Mouse (Mus musculus) layer of hippocampus, postnatal 25 days (tissue): ENCODE results near the gene Coil. TPM values are rescaled to one million over a fixed set of nuclear protein-coding genes. Genes with fewer than 3 reads are reported as not detected.
"Not testable (repeated sequence)": the region's sequence is repeated elsewhere in the genome, so short reads cannot be mapped to it uniquely, and the experiment has no call there.

ENCODE experiments used
- DNase-seq, 2 experiments: peaks; one replicate each; pipeline ENCODE4 v3.0.0; 2022; ENCODE audit warnings: mixed read lengths in 2 of 2, low spot score in 1 of 2; ENCODE audit errors: extremely low spot score in 1 of 2
- total RNA-seq, 2 experiments: library from RNA; stranded (reverse); gene quantifications; 2 replicates each; pipeline ENCODE4 v1.2.3; 2021

The Coil gene
- total RNA-seq, 2 experiments from 2014 or later = 19.5 to 20.0 TPM

DNA sequence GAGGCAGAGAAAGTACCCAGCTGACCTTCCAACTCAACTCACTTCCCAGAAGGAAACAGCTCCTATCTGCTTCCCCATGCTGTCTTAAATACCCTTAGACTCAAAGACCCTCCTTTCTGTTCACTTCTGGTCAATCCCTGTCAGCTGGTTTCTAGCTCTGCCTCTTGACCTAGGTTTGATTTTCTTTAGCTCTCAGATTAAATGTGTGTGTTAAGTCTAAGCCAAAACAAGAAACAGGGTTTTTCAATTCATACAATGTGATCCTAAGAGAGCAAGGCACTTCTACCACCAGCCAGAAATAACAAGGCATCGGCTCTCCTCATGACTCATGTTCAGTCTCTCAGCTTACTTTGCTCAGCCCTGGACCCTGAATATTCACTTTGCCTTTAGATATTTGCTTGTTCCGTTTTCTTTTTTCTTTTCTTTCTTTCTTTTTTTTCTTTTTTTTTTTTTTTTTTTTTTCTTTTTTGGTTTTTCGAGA lies 3.1 kb upstream of the Coil start, which contains the start of gene Elobl:
Gene Elobl, minus strand, starts transcription at position 51 of the 481 bp plus-strand sequence.
- no peak for DNase-seq

DNA sequence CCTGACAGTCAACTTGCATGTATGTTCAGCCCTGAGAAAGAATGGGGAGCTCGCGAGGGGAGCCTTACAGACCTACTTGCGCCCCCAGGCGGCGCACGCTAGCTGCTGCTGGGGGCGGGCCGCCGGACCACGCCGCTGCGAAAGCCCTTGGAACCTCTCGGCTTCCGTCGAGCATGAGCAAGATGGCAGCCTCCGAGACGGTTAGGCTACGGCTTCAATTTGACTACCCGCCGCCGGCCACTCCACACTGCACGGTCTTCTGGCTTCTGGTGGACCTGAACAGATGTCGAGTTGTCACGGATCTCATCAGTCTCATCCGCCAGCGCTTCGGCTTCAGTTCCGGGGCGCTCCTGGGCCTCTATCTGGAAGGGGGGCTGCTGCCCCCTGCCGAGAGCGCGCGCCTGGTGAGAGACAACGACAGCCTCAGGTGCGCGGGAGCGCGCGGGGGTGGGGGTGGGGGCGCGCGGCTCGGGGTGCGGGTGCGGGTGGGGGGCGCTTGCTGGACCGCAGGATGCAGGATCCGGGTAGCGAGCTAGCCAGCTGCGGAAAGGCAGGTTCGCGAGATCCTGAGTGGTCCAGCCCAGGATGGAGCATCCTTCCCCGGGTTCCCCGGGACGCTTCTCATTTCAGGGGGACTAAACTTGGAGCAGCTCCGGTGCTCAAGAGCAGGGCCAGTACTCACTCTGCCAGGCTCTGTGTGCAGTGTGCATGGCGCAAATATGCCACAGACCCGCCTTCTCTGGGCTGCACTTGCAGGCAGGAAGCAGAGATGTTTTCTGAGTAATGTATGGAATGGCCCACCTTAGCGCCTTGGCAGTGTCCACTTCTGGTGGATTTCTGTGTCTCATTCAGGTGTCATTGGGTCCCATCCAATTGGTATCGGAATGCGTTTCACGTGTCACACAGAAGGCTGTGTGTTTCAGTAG lies 4.0 kb downstream of the Coil start:
- DNase-seq = peak; percentile 89 to 93

DNA sequence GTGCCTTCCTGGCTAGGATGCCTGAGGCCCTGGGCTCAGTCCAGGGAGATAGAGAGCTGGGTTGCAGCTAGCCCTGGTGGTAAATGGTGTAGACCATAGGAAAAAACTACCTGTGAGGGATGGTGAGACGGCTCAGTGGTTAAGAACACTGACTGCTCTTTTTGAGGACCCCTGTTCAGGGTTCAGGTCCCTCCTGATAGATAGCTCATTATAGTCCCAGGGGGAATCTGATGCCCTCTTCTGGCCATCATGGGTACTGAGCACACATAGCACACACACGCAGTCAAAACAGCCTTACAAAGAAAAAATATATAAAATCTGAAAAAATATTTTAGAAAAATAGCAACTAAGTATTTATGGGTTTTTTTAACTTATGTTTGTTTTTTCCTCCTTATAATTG lies 6.3 kb downstream of the Coil start:
- no peak for DNase-seq

DNA sequence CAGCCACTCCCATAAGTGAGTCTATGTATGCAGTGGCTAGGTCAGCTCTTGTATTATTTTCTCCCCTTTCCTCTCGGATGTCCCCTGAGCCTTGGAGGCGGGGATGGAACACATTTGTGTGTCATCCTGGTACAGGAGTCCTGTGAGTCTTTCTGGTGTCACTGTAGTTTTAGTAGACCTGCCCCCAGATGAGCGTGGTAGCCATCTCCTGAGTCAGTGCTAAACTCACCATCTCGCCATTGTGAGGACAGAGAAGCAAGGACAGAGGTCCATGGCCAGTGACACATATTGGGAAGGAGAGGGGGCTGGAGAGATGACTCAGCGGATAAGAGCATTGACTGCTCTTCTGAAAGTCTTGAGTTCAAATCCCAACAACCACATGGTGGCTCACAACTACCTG lies 7.1 kb downstream of the Coil start:
- no peak for DNase-seq

DNA sequence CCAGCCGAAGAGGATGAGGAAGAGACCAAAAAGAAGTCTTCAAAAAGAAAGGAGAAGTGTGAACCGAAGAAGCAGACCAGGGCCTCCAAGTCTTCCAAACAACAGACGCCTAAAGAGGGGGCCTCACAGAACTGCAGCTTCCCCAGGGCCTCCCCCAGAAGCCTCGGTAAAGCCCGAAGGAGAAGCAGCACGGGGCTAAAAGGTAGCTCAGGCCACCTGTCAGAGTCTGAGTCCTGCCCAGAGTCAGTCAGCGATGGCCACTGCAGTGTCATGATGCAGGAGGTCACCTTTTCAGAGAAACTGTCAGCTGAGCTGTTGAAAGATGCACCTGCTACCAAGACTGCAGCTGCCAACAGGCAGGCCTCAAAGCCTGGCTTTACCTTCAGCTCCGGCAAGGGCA lies 11.3 kb downstream of the Coil start:
- no peak for DNase-seq

DNA sequence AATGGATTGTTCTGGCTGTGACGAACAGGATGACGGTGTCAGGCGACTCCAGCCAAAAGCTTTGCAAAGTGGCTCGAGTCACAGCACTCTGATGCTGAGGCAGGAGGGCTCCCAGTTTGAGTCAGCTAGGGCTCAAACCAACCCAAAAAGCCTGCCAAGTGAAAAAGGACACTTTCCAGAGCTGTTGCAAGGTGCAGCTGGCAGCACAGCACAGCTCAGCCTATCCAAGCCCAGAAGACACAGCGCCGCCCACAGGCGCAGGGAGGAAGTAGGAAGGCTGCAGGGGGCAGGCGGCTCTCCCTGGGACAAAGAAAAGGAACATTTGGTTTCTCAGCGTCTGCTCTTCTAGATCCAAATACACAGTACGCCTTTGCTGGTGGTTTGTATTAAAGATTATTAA lies 16.6 kb downstream of the Coil start:
- no peak for DNase-seq

DNA sequence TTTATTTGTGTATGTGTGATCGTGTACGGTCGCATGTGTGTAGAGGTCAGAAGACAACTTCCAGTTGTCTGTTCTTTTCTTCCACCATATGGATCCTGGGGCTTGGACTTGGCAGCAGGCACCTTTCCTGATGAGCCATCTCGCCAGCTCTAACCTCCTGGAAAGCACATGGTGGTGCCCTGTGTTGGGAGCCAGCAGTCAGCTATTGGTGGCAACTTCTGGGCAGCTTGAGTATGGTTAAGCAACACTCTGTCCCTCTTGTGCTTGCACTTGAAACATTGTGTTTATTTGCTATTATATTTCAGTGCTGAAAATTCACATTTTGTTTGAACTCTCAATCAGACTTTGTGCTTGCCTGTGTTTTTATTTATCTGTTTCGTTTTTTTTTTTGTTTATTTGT lies 18.9 kb downstream of the Coil start:
- no peak for DNase-seq

DNA sequence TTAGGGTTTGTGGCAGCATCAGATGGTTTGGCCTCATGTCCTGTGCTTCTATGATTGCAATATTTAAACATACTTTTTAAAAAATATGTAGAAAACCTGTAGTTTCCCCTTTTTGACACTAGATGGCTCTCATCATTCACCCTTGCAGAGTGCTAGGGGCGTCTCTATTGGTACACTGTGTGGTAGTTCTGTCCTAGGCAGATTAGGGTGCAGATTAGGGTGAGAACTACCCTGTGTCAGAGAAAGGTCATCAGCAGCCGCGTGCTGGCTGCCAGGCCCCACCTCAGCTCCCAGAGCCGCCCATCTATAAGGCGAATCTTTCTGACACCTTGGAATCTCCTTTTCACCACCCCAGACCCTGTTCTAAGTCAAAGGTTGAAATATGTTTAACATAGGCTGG lies 19.5 kb downstream of the Coil start:
- no peak for DNase-seq

DNA sequence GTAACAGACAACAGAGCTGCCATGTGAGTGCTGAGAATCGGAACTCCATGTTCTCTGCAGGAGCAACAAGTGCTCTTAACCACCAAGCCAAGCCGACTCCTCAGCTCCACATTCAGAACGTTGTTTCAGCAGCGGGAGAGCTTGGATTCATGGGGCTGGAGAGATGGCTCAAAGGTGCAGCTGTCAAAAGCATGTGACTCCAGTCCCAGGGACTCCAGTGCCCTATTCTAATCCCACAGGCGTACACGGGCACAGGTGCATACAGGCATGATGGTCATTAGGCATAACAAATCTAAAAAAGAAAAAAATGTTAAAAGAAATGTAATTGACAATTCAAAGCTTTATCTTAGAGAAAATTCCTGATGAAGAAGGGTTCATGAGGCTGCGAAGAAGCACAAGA lies 23.1 kb downstream of the Coil start:
- DNase-seq = no peak

DNA sequence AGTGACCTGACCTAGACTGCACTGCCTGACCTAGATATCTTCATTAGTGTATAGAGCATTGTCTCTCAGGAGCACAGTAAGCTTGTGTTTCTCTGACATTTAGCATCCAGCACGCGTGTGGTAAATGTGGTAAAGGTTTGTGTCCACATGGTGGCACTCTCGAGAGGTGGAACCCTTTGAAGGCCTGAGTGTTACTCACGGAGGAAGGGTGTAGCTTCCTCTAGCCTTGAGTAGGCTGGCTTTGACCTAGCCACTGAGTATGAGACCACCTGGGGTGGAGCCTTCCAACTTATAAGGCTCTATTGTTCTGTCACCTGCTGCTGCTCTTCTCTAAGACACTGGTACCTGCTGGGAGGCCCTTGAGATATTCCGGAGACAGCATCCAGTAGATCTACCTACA lies 23.6 kb downstream of the Coil start:
- DNase-seq = peak in 1 of 2 experiments; percentile 37

DNA sequence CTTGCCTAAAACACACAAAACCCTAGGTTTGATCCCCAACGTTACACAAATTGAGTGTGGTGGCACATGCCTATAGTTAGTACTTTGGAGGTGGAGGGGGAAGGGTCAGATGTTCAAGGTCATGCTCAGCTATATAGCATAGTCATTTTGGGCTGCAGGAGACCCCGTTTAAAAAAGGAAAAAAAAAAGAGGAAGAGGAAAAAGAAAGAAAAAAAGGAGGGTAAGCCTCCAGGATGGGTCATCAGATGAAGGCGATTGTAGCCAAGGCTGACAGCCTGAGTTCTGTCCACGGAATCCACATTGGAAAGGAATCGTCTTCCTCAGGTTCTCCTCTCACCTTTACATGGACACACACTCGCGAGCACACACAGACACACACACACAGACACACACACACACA lies 24.4 kb downstream of the Coil start:
- no peak for DNase-seq

DNA sequence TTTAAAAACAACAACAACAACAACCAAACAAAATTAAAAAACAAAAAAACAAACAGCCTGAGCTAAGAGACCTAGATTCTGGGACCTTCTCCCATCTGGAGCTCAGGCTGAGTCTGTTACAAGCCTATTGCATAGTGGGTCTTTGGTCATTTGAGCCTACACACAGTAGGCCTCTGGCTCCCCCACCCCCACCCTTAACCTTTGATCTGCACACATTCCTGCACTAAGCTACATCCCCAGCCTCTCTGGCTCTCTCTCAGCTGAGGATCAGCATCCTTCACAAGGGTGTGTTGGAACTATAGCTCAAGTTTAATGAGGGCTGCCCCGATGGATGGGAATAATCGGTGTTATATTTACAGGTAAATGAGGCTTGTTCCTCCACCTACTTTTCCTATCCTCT lies 25.6 kb downstream of the Coil start:
- DNase-seq = no peak

DNA sequence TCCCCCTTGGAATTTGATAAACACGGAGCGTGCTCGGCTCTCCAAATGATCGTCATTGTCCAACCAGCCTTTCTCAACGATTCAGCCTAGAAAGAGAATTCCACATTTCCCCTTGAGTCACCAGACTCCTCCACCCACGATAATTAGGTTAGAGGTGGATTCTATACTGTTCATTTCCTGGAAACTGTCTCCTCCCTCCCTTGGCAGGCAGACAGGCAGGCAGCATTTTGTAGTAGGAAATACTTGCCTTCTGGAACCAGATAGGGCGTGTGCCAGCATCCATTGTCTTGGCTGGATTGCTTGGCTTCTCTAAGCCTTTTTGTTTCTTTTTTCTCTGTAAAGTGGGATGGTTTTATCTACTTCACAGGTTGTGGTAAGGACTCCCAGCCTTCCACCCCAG lies 26.4 kb downstream of the Coil start:
- no peak for DNase-seq

DNA sequence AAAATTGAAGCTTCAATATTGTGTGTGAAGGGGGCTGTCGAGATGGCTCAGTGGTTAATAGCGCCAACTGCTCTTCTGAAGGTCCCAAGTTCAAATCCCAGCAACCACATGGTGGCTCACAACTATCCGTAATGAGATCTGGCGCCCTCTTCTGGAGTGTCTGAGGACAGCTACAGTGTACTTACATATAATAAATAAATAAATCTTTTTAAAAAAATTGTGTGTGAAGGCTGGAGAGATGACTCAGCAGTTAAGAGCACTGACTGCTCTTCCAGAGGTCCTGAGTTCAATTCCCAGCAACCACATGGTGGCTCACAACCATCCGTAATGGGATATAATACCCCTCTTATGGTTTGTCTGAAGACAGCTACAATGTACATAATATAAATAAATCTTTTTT lies 27.3 kb downstream of the Coil start:
- not testable (repeated sequence) for DNase-seq

DNA sequence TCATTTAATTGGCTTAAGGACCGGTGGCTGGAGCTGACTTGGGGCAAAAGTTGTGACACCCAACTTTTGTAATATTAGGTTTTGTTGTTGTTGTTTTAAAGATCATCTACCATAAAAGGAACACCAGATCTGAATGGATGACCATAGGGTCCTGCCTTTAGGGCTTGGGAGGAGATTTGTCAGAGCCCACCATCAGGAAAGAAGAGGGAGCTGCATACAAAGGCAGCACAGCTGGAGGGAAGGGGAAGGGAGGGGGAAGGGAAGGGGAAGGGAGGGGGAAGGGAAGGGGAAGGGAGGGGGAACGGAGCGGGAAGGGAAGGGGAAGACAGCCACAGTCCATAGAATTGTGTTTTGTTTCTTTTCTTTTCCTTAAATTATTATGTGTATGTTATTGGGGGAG lies 28.4 kb downstream of the Coil start:
- no peak for DNase-seq

DNA sequence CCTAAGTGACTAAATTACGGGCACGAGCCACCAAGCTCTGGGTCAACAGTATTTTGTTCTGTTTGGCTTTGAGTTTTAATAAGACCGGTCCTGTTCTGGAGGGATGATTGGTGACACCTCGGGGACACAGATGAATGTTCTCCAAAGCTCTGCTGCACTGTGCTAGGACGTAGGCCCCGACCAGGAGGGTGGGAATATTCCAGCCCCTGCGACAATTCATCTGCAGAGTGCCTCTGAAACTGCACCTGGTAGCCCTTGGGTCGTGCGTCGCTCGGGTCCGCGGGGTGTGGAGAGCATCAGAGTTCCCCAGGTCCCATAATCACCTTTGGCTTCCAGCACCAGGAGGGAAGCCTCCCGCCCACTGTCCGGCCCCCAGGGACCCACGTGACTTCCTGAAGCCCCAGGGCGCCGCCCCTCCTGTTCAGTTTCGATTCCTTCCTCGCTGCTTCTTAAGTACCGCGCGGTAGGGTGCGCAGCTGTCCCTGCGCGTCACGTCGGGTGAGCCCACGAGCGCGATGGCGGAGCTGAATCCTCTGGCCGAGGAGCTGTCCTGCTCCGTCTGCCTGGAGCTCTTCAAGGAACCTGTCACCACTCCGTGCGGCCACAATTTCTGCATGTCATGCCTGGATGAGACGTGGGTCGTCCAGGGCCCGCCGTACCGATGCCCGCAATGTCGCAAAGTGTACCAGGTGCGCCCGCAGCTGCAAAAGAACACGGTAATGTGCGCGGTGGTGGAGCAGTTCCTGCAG lies 29.1 kb downstream of the Coil start, which contains the start of gene Trim25:
Gene Trim25, plus strand, starts transcription at position 403 of the 749 bp plus-strand sequence.
- DNase-seq = peak; percentile 24 to 42

DNA sequence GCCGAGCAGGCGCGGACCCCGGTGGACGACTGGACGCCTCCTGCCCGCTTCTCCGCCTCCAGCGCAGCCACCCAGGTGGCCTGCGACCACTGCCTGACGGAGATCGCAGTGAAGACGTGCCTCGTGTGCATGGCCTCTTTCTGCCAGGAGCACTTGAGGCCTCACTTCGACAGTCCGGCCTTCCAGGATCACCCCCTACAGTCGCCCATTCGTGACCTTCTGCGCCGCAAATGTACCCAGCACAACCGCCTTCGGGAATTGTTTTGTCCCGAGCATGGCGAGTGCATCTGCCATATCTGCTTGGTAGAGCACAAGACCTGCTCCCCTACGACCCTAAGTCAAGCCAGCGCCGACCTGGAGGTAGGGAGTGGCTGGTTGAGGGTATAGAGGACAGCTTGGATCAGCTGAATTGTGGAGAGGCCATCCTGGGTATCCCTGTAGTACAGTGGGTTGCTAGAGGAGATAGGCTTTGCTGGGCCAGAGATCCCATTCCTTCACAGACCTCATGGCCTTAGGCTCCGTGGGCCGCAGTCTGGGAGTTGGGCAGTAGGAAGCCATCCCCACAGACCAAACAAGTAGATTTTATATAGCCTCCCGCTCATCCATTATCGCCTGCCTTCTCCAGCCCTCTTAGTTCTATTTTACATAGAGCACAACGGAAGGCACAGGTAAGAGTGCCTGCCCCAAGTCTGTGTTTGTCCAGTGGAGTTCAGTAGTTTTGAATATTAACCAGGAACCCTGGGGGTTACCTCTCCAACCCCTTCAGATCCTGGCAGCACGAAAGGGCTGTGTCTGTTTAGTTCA lies 29.9 kb downstream of the Coil start:
- no peak for DNase-seq

DNA sequence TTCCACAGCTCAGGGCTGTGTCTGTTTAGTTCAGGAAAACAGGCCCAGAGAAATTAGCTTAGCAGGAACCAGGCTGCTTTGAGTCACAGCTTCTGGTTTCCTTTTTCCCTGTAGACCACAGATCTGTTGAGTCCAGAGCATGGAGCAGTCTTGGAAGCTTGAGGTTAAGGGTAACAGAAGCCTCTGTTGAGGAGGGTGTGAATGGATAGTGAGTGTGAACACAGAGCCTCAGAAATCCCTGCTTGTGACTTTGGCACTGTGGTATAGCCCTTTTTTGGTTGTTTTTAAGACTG lies 30.4 kb downstream of the Coil start:
- no peak for DNase-seq

DNA sequence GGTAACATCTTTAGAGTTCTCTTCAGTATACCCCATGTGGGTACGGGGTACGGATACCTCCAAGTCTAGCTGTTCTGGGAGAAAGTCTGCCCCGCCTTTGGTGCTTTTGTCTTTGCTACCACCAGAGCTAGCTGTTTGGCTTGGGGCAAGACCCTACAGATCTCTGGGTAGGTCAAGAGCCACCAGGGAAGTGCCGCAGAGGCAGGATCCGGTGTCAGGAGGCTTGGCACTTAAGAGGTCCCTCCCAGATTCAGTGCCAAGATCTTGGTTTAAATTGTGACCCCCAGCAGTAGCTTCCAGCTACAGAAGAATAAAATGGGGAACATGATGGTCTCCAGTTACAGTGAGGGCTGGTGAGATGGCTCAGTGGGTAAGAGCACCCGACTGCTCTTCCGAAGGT lies 31.5 kb downstream of the Coil start:
- no peak for DNase-seq

DNA sequence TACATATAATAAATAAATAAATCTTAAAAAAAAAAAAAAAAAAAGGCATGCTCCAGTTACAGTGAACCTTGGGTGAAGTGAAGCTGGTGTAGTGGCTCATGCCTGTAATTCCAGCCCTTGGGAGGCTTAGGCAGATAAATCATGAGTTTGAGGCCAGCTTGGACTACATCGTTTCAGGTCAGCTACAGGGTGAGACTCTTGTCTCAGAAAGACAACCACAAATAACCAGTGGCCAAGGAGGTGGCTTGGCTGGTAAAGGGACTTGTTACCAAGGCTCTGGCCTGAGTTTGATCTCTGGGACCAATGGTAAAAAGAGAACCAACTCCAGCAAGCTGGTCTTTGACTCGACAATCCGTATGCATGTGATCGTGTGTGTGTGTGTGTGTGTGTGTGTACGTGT lies 32.0 kb downstream of the Coil start:
- no peak for DNase-seq

DNA sequence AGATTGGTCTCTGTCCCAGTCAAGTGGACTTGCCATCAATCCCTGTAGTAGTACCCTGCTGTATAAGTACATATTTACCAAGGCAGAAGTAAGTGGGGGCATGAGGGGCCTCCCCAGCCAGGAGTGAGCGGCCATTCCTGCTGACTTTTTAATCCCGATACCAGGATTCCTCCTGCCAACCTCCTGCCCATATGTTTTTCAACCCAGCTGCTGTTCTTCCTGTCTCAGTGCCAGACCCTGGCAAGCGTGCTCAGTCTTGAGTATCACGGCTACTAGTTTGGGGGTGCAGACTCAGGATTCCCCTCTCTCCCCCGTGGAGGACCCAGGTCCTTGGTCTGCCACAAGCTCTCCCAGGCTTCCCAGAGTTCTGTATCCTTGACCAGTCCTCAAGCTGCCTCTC lies 32.6 kb downstream of the Coil start:
- DNase-seq = no peak
